Mouse (Mus musculus) MEL (cell line): ENCODE results near the gene 4930404N11Rik.

ENCODE experiments used
- CHD1 ChIP-seq: IDR thresholded peaks from 2 replicates; pipeline ENCODE4 v1.6.1; 2012; ENCODE audit warnings: low read depth, mild to moderate bottlenecking, inconsistent platforms, low read length, improper control_type of control experiment
- CTCF ChIP-seq, 3 experiments: IDR thresholded peaks in 2 of 3; conservative IDR thresholded peaks in 1 of 3; 2 replicates each; pipeline ENCODE4 v1.5.1; 2011 to 2012; ENCODE audit warnings: low read length in 3 of 3, low read depth in 2 of 3, mild to moderate bottlenecking in 2 of 3, improper control_type of control experiment in 1 of 3, inconsistent platforms in 1 of 3, mixed read lengths in 1 of 3, moderate library complexity in 1 of 3; ENCODE audit not compliant: control insufficient read depth in 1 of 3, insufficient read depth in 1 of 3, poor library complexity in 1 of 3, severe bottlenecking in 1 of 3
- ELF1 ChIP-seq: IDR thresholded peaks from 2 replicates; pipeline ENCODE4 v1.6.1; 2014; ENCODE audit warnings: low read depth, mild to moderate bottlenecking, inconsistent platforms, low read length, improper control_type of control experiment, moderate library complexity
- EP300 ChIP-seq, 2 experiments: IDR thresholded peaks; 2 replicates each; pipeline ENCODE4 v1.6.1; 2011; ENCODE audit warnings: improper control_type of control experiment in 2 of 2, low read length in 2 of 2, low read depth in 1 of 2, mild to moderate bottlenecking in 1 of 2
- GABPA ChIP-seq: IDR thresholded peaks from 2 replicates; pipeline ENCODE4 v1.6.1; 2012; ENCODE audit warnings: low read depth, mild to moderate bottlenecking, inconsistent platforms, low read length, improper control_type of control experiment, moderate library complexity
- GATA1 ChIP-seq: IDR thresholded peaks from 2 replicates; pipeline ENCODE4 v1.6.1; 2011; ENCODE audit warnings: low read depth, low read length, improper control_type of control experiment
- HCFC1 ChIP-seq: IDR thresholded peaks from 2 replicates; pipeline ENCODE4 v1.6.1; 2012; ENCODE audit warnings: low read depth, mild to moderate bottlenecking, inconsistent platforms, low read length, improper control_type of control experiment, moderate library complexity
- MAZ ChIP-seq: IDR thresholded peaks from 2 replicates; pipeline ENCODE4 v1.6.1; 2012; ENCODE audit warnings: low read depth, mild to moderate bottlenecking, inconsistent platforms, low read length, improper control_type of control experiment
- MXI1 ChIP-seq: IDR thresholded peaks from 2 replicates; pipeline ENCODE4 v1.6.1; 2011; ENCODE audit warnings: mild to moderate bottlenecking, low read depth, low read length, improper control_type of control experiment
- POLR2A ChIP-seq, 2 experiments: IDR thresholded peaks; 2 replicates each; pipeline ENCODE4 v1.6.1; 2011 to 2012; ENCODE audit warnings: low read length in 2 of 2, mild to moderate bottlenecking in 2 of 2, control low read depth in 1 of 2, improper control_type of control experiment in 1 of 2, low read depth in 1 of 2, moderate library complexity in 1 of 2; ENCODE audit not compliant: control insufficient read depth in 1 of 2, insufficient read depth in 1 of 2, poor library complexity in 1 of 2
- ZC3H11A ChIP-seq: IDR thresholded peaks from 2 replicates; pipeline ENCODE4 v1.6.1; 2012; ENCODE audit warnings: low read depth, mild to moderate bottlenecking, inconsistent platforms, low read length, improper control_type of control experiment
- ZKSCAN1 ChIP-seq: IDR thresholded peaks from 2 replicates; pipeline ENCODE4 v1.6.1; 2012; ENCODE audit warnings: low read depth, mild to moderate bottlenecking, inconsistent platforms, low read length, improper control_type of control experiment, moderate library complexity

DNA sequence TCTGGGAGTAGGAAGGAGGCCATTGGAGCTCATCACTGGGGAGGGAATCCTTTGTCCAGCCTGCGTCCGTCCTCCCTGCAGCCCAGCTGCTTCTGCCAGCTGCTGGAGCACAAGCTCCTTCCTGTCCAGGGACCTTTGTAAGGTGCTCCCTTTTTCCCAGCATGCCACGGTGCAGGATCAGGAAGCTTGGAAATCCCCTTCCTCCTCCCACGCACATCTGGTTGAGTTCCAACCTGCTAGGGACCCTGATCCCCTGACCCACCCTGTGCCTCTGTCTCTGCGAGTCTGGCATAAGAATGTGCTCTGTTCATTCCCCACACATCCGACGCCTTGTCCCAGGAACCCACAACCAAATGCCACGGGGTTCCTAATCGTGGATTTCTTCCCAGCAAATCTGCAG is 45.4 kb upstream of the 4930404N11Rik start:
- TF ChIP-seq POLR2A (IDR thresholded peaks at IDR 0.05; ENCODE audit: control insufficient read depth in 1 of 2, insufficient read depth in 1 of 2, low read depth in 1 of 2, low read length in 2 of 2, poor library complexity in 1 of 2), result no peak
- no peak for TF ChIP-seq CTCF (IDR thresholded peaks at IDR 0.05 in 2 of 3, conservative IDR thresholded peaks at IDR 0.05 in 1 of 3; ENCODE audit: control insufficient read depth in 1 of 3, insufficient read depth in 1 of 3, low read depth in 2 of 3, low read length in 3 of 3, poor library complexity in 1 of 3, severe bottlenecking in 1 of 3)
- no peak for TF ChIP-seq ZC3H11A
- no peak for TF ChIP-seq GATA1
- TF ChIP-seq CHD1, result no peak
- TF ChIP-seq EP300 (IDR thresholded peaks at IDR 0.05; ENCODE audit: low read depth in 1 of 2, low read length in 2 of 2), result no peak
- TF ChIP-seq ZKSCAN1, result no peak
- TF ChIP-seq ELF1, result no peak
- TF ChIP-seq MAZ, result no peak
- TF ChIP-seq HCFC1, result no peak
- TF ChIP-seq MXI1, result no peak
- no peak for TF ChIP-seq GABPA
